Mouse (Mus musculus): ENCODE measurements around the gene Pam.

GRCm38 (mm10) chr1:97848601-97849241 is 246.7 kb downstream of the Pam start:
- TF ChIP-seq CTCF (IDR thresholded peaks at IDR 0.05; ENCODE audit: low read depth, low read length) (no peak), POLR2A (IDR thresholded peaks at IDR 0.05; ENCODE audit: extremely low read depth, insufficient read depth, low read length) (no peak)
